Mouse (Mus musculus): ENCODE data around the gene Atp6v1a.

Gene Atp6v1a

DNA sequence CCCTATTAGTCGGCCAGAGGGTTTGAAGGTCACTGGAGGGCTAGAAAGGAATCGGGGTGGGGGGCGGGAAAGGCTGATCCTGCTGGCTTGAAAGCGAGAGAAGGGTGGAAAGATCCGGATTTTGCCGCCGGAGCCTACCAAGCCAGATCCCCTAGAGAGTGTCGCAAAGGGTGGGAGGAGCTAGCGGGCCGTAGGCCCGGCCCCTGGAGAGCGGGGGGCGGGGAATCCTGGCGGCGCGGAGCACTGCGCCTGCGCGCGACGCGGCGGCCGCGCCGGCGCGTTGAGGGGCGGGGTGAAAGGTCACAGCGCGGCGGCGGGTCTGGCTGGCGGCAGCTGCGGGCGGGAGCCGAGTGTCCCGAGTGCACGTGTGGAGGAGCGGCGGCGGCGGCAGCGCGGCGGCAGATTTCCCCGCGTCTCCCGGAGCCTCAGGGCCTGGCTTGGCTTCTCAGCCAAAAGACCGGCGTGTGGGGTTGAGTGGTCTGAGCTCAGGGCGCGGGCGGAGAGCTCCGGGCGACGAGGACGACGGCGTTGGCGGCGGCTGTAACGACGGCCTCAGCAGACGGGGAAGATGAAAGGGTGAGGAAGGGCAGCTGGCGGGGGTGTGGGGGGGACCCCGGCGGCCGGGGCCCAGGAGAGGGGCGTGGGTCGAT lies at the start of gene Atp6v1a, which contains the start of gene Naa50:
Gene Atp6v1a (minus strand): TSS at position 170 of the 650 bp plus-strand sequence.
Gene Naa50 (plus strand): TSS at position 295 of the 650 bp plus-strand sequence.
- DNase-seq = peak; percentile 91

DNA sequence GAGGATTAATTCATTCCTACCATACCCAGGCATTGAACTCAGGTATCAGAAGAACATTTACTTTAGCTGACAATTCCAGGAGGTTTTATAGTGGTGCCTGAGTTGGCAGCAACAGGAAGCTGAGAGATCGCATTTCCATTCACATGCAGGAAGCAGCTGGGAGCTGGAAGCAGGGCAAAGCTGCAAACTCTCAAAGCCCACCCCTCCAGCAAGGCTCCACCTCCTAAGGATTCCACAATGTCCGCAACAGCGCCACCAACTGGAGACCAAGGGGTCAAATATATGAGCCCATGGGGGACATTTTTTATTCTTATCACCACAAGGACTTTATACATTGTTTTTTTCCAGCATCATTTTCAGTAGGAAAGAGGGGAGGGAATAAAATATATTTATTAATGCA lies 49.3 kb upstream of the Atp6v1a start:
- no peak for DNase-seq

DNA sequence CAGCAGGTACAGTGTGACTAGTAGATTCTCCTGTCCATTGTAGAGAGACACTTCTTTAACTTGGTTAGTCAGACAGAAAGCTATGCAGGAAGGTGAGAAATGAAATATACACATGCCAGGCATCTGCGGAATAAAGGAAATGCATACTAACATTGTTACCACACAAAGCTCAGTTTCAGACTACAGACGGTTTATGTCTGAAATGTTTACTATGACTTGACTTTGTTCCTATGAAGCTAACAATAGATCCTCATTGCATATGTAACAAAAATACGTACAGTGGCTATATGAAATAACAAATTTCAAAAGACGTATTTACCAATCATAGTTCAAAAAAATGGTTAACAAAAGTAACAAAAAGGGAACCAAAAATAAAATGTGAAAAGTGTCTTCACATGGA lies 47.7 kb upstream of the Atp6v1a start:
- no peak for DNase-seq

DNA sequence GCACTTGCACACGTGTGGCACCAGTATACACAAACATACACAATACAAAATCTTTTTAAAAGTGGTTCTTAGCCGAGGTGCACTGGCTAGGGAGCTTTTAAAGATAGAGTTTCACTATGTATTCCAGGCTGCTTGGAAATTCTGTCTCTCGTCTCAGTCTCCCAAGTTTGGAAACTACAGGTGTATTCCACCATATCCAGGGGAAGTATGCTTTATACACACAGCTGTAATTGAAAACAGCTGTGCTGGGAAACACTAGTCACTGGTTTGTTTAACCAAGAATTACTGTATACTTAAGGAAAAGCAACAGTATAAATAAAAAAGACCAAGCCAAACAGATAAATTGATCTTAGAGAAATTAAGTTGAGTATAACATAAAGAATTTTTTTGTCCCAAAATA lies 45.3 kb upstream of the Atp6v1a start:
- DNase-seq = no peak

DNA sequence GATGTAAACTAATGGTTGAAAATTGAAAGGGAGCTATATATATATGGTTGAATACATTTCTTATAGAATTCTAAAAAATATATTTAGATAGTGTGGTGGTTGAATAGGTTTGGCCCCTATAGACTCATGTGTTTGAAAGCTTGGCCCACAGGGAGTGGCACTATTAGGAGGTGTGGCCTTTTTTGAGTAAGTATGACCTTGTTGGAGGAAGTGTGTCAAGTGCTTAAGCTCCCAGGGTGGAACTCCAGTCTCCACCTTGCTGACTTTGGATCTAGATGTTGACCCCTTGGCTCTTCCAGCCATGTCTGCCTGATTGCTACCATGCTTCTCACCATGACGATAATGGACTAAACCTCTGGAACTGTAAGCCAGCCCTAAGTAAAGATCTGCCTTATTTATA lies 43.1 kb upstream of the Atp6v1a start:
- DNase-seq = no peak

DNA sequence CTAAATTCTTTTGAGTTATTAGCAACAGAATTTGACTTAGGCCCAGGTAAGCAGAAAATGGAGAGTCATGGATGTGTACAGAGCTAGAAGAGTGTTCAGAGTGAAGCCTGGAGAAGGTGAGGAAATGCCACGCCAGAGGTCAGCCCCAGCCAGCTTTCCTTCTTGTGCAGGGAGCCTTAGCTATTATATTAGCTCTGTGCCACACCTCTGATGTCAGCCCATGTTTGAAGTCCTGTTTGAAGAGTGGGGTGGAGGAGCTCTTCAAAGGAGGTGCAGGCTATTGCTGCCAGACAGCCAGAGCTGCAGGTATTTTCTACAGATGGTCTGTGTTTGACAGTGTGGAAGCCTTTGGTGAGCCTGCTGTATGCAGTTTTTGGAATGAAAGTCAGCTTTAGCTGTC lies 39.0 kb upstream of the Atp6v1a start:
- no peak for DNase-seq

DNA sequence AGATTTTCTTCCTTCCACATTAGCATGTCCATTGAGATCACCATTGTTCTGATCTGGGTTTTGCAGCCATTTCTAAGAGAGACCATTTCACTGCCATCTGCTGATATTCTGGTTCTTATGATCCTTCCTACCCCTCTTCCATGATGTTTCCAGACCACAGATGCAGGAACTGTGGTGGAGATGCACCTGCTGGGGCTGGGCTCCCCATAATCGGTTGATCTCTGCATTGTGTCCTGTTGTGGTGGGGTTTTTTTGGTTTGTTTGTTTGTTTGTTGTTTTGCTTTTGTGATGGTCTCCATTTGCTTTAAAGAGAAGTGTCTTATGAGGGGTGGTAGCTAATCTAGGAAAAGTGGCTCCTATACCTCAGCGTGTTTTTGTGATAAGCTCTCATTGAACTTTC lies 37.0 kb upstream of the Atp6v1a start:
- DNase-seq = no peak

DNA sequence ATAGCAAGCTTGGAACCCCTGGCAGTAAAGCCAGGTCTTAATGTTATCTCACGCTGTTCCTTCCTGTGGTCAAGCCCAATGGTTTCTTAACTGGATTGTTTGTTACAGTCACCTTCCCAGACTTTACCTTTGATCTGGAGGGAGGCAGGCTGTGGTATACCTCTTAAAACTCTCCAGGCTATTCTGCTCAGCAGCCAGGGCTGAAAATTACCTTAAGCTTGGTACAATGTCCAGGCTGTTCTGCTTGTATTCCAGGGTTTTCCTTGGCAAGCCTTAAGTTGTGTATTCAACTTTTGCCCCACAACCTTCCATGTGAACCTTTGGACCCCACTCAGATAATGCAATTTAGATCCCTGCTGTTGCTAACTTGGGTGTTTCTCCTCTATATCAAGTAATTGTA lies 35.5 kb upstream of the Atp6v1a start:
- DNase-seq = no peak

DNA sequence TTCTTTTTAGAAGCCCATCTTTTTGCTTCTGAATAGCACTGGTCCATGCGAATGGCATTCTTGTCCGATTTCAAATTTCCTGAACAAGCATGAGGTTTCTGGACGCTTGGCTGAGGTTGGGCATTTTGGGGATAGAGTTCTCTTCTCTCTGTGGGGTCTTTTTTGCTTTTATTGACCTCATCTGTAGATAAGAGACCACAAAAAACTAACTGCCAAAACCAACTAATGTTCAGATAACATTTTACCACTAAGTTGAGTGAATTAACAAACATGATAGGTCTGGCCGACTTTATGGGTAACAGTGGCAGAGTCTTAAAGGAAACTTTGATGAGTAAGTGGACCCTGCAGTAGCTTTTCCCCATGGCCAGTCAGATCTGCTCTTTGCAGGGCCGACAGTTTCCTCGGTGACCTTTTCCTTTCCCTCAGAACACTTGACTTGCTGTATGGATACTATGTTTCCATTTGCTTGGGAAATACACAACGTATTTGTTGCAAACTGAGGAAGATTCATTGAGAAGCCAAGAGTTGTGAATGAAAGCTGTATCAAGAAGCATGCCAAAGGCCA lies 34.5 kb upstream of the Atp6v1a start:
- no peak for DNase-seq

DNA sequence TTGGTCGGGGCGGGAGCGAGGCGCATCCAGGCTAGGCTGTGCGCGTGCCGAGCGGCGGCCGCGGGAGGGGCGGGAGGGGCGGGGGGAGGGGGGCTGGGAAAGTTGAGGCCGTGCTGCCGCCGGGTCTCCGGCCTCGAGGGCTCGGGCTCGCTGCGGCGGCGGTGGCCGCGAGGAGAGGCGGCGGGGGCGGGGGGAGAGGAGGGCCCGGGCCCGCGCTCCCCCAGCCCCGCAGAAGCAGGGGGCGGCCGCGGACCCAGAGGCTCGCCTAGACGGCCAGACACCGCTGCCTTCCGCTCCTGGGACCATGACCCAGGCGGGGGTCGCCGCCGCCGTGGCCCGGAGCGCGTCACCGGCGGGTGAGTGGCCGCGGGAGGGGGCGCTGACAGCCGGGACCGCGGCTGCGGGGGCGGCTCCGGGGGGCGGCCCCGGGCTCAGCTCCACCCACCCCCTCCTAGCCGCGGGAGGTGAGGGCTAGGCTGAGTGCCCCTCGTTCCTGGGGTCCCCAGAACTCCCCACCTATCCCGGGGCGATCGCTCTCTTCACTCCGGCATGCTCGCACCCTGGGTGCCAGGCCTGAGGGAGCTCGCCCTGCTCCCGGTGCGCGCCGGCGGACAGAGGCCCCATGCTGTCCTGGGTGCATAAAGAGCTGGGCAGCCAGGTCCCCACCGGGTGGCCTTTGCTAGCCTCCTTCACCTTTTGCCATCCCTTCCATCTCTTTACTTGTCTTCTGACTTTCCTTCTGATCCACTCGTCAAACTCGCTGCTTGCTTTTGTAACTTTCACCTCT lies 33.8 kb upstream of the Atp6v1a start, which contains the start of gene Usf3:
Gene Usf3 (plus strand): TSS at position 92 of the 787 bp plus-strand sequence.
- DNase-seq = peak; percentile 78

DNA sequence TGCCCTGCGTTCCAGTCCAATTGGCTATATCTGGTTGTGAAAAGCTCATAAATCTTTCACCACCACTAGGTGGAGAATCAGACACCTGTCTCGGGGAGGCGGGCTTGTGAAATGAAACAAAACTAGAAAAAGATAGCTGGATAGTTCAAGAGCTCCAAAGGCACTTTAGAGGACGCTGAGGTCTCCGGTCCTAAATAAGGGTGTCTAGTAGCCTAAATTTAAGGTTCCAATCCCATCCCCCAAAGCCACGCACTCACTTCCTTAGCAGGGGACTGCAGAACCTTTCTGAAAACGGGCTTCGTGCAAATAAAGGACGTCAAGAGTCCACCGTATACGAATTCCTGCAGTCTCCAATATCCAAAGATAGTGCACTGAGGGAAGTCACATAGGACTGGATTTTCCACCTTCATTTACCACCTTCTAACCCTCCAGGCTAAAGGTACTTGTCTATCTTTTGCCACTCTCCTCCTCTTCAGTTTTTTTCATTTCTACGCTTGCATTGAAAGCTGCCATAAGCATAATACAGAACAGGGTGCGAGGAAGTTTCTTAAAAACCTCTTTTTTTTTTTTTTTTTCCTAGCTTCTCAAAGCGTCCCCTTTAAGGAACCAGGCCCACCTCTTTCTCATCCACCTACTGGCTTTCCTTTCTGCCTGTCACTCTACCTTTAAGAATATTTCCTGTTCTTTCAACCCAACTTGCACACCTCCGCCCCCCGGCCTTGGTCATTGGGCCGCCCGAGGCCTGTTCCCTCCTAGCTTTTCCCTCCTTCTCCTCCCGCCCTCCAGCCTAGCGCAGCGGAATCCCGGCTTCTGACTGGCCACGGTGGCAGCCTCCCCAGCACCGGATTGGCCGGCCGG lies 33.0 kb upstream of the Atp6v1a start:
- DNase-seq = peak; percentile 99

DNA sequence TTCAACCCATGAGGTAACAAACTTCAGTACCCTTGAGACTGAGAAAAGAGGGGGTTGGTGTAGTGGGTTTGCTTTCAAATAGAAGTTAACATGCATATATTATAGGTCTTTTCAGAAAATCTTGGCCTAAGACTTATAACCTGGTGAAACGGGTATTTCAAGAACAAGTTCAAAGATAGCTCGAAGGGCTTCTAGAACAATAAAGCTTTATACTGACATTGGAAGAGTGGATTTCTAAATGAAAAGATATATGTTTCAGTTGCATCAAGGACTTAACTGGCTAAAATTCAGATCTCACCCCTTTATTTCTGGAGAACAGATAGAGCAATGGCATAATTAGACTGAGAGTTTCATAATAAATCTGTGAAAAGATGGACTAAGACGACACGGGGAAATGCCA lies 29.5 kb upstream of the Atp6v1a start:
- no peak for DNase-seq

DNA sequence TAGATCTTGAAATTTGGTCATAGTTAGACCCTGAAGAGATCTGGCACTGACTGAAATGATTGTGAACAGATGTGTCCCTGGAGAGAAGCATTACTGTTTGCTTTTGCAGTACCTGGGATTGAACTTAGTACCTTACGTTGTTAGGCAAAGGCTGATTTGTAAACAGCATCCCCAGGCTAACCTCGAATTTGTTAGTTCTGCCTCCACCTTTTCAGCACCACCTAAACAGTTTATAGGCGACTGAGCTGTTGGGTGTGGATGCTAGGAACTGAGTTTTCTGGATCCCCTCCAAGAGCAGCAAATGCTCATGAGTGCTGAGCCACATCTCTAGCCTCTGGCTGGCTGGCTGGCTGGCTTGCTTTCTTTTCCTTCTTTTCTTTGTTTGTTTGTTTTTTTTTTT lies 25.7 kb upstream of the Atp6v1a start:
- no peak for DNase-seq

DNA sequence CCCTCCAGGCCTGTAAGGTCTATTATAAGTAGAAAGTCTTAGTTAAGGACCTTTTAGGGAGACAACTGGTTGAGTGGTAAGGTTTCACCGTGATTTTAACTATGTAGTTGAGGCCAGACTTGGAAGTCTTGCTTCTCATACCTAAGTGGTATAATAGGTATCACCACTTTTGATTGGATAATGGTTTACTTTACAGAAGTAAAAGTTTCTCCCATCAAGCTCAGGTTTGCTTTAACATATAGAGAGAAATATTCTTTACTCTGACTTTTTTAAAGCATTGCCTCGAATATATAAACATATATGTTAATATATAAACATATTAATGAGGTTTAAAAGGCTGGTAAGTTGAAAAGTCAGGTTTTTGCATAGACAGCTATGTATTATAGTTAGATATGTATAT lies 24.3 kb upstream of the Atp6v1a start:
- DNase-seq = no peak

DNA sequence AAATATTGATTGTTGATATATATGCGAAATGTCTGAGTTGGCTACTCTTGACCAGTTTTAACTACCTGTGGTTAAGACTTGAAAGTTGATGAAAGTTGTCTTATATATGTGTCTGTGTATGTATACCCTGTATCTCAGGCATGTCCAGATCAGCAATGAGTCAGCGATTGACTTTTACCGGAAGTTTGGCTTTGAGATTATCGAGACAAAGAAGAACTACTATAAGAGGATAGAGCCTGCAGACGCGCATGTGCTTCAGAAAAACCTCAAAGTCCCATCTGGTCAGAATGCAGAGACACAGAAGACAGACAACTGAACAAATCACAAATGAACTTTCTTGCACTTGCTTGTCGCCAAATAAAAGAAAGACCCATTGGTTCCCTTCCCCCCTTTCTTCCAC lies 19.8 kb upstream of the Atp6v1a start:
- no peak for DNase-seq

DNA sequence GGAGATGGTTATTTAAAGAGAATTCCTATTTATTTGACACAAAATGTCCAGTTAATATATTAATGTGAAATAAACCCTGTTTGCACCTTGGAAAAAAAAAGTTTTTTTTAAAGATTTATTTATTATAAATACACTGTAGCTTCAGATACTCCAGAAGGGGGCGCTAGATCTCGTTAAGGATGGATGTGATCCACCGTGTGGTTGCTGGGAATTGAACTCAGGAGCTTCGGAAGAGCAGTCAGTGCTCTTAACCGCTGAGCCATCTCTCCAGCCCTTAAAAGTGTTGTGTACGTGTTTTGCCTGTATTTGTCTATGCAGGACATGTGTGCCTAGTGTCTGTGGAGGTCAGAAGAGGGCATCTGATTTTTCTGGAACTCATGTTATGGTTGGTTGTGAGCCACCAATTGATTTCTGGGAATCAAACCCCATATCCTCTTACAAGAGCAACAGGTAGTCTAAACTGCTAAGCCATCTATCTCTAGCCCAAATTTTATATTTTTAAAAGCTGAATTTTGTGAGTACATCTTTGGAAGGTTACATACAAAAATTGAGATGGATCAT lies 15.1 kb upstream of the Atp6v1a start:
- DNase-seq = no peak

DNA sequence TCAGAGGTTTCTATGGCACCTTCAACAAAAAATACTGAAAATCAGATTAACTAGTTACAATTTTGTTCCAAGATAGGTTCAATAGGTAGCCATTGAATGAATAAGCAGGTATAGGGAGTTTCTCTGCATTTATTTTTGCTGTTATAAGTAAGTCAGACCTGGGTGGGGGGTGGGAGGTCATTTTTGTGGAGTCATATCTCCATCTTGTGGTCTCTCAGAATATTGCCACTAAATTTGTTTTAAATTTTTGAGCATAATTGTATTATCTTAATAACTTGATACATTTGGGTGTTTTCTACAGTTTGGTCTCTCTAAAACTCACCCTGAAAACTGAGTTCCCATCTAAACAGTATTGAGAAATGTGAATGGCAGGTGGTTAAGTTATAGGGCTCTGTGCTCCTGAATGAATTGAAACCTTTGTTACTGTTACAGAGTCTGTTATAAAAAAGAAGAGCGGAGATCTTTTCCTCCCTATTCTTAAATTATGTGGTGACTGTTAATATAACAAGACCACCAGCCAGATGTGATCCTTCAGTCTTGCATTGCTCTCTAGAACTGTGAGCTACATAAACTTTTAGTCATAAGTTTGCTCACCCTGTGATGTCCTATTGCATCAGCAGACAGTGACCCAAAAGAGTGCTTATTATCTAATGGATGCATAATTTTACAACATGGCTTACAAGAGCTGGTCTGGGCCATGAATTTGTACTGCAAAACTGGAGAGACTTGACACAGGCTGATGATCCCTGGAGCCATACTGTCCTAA lies 9.7 kb upstream of the Atp6v1a start:
- DNase-seq = no peak

DNA sequence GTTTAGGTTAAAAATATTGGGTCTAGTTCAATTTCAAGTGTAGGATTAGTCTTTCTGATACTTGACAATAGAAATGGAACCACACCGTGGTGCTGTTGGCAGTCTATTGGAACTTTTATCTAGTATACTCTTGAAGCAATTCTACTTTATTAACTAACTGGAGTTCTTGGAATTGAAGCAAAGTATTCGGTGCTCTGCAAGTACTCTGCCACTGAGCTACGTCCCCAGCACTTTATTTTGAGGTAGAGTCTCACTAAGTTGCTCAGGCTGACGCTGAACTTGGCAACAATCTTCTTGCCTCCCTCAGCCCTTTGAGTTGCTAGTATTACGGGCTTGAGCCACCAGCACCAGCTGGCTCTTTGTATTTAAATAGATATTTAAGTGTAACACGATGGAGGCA lies 2.0 kb upstream of the Atp6v1a start:
- DNase-seq = no peak

DNA sequence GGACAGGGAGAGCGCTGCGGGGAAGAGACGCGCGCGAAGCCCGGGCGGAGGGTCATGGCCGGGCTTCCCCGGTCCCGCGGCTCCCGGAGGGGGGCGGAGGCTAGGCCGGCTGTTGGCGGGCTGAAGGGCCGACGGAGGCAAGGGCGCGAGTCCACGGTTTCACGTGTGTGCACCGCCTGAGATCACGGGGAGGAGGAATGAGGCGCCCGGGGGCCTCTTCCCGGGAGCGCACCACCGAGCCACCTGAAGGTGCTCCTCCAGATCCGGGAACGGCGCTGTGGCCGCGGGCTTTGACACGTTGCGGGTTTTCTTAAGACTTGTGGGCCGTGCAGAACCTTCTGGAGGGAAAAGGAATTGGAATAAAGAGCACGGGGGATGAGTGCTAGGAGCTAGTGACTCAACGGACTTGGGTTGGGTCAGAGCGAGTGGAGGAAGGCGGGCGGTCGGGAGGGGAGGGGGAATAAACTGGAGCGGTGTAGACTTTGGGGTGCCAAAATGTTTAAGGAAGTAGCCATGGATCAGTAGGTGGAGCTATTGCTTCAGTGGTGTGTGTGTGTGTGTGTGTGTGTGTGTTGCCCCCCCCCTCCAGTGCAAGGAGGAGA lies 782 bp upstream of the Atp6v1a start:
- DNase-seq = peak; percentile 86

DNA sequence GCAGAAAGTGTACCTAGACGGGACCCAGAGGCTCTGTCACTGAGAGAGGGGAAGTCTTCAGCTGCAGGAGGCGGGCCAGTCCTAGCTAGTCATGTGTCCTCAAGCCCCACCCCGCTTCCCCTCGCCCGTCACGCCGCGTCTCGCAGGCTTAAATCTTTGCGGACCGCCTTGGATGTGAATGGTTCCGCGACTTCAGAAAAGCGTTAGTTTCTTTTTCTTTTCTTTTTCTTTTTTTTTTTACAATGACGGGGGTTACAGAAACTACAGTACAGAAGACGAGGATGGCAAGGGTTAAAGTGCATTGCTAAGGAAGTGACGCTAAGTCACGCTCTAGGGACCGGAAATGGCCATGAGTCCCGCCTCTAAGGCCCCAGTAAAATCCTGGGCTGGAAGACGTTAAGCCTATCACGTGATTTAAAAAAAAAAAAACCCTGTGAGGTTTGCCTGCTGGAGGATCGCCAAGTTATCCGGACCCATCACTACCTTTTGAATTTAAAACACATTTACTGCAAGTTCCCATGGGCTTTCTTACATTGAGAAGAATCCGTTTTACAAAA lies 448 bp downstream of the Atp6v1a start:
- peak; percentile 93 for DNase-seq

DNA sequence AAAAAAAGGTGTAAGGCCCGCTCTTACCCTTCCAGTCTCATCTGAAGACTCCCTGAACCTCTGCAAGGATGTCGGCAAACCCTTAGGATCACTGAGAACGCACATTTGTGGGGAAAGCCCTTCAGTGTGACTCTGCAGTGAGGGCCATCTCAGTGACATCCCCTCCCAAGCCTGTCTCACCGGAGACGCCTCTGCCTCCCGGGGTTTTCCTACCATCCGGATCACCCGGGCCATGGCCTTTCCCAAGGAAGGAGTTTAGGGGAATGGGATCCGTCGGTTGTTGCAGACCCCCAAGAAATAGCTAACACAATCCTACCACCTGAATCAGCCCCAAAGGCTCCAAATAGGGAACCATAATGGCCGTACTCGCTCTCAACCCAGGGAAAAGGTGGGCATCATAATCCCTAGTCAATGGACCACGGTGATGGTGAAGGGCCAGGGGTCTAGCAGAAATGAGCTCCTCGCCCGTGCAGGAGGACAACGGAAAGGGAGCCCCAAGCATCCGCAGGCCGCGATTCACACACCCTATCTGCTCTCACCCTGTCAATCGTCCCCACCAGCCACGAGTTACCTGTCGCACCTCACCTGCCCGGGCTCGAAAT lies 1.0 kb downstream of the Atp6v1a start:
- DNase-seq = no peak
